Mouse (Mus musculus): ENCODE measurements at regions not wholly inside any gene's neighbourhood (a gene's known extent, or its start where the extent isn't known, plus 50 kb on each side); places are given as distances from the start of the nearest gene placed in this dataset.

GRCm38 (mm10) chr15:25130096-25130495 is 283.5 kb downstream of the Basp1 start:
- Histone ChIP-seq H3K27ac (ENCODE audit: low read depth, low read length) (no peak overlapping the region), H3K27me3 (ENCODE audit: control insufficient read depth, insufficient read depth, low read length) (no peaks in the 10 kb centered on the region), H3K9ac (ENCODE audit: low read length) (no peak overlapping the region), H3K4me2 (ENCODE audit: low read depth, low read length, severe bottlenecking) (no peak overlapping the region), H3K4me1 (replicated peaks; ENCODE audit: control insufficient read depth, insufficient read depth, low read length) (no peaks in the 10 kb centered on the region), H3K9me3 (ENCODE audit: control insufficient read depth, low read length) (no peaks in the 10 kb centered on the region), H3K4me3 (ENCODE audit: low read depth, low read length) (no peak overlapping the region), H3K36me3 (ENCODE audit: control insufficient read depth, insufficient read depth, low read length) (no peaks in the 10 kb centered on the region)
- ATAC-seq (replicated peaks; ENCODE audit: low FRiP score) = no peak
- no peak for DNase-seq (ENCODE audit: low spot score)
- 75% methylated on average over 6 of the region's 6 CpGs for WGBS

GRCm38 (mm10) chr15:25129572-25129971 is 284.0 kb downstream of the Basp1 start:
- no peak for DNase-seq (ENCODE audit: low spot score)
- Histone ChIP-seq H3K4me1 (replicated peaks; ENCODE audit: control insufficient read depth, insufficient read depth, low read length) (no peaks in the 10 kb centered on the region), H3K4me2 (ENCODE audit: low read depth, low read length, severe bottlenecking) (no peak overlapping the region), H3K9ac (ENCODE audit: low read length) (no peak overlapping the region), H3K36me3 (ENCODE audit: control insufficient read depth, insufficient read depth, low read length) (no peaks in the 10 kb centered on the region), H3K4me3 (ENCODE audit: low read depth, low read length) (no peak overlapping the region), H3K9me3 (ENCODE audit: control insufficient read depth, low read length) (no peaks in the 10 kb centered on the region), H3K27me3 (ENCODE audit: control insufficient read depth, insufficient read depth, low read length) (no peaks in the 10 kb centered on the region), H3K27ac (ENCODE audit: low read depth, low read length) (no peak overlapping the region)
- ATAC-seq (replicated peaks; ENCODE audit: low FRiP score) = no peak
- 68% methylated on average over 5 of the region's 5 CpGs for WGBS

GRCm38 (mm10) chr15:25120441-25120840 is 293.1 kb downstream of the Basp1 start:
- no peak overlapping the region for H3K4me3 ChIP-seq (ENCODE audit: low read depth, low read length)
- ATAC-seq (replicated peaks; ENCODE audit: low FRiP score) (no peak), DNase-seq (ENCODE audit: low spot score) (no peak)
- H3K27me3 ChIP-seq (ENCODE audit: control insufficient read depth, insufficient read depth, low read length) = no peaks in the 10 kb centered on the region
- 60% methylated on average over 4 of the region's 4 CpGs for WGBS
- H3K4me1 ChIP-seq (replicated peaks; ENCODE audit: control insufficient read depth, insufficient read depth, low read length) = no peaks in the 10 kb centered on the region
- H3K4me2 ChIP-seq (ENCODE audit: low read depth, low read length, severe bottlenecking) = no peak overlapping the region
- no peak overlapping the region for H3K9ac ChIP-seq (ENCODE audit: low read length)
- H3K9me3 ChIP-seq (ENCODE audit: control insufficient read depth, low read length) = no peaks in the 10 kb centered on the region
- no peaks in the 10 kb centered on the region for H3K36me3 ChIP-seq (ENCODE audit: control insufficient read depth, insufficient read depth, low read length)
- no peak overlapping the region for H3K27ac ChIP-seq (ENCODE audit: low read depth, low read length)

GRCm38 (mm10) chr15:25117980-25118379 is 295.6 kb downstream of the Basp1 start:
- no peak for ATAC-seq (replicated peaks; ENCODE audit: low FRiP score)
- no peak overlapping the region for H3K4me2 ChIP-seq (ENCODE audit: low read depth, low read length, severe bottlenecking)

GRCm38 (mm10) chr15:25102727-25103126 is 310.8 kb downstream of the Basp1 start:
- H3K4me3 ChIP-seq (ENCODE audit: low read depth, low read length) = no peak overlapping the region
- 94% methylated on average over 5 of the region's 5 CpGs for WGBS
- H3K4me1 ChIP-seq (replicated peaks; ENCODE audit: control insufficient read depth, insufficient read depth, low read length) = no peaks in the 10 kb centered on the region
- no peaks in the 10 kb centered on the region for H3K27me3 ChIP-seq (ENCODE audit: control insufficient read depth, insufficient read depth, low read length)
- H3K4me2 ChIP-seq (ENCODE audit: low read depth, low read length, severe bottlenecking) = no peak overlapping the region
- no peaks in the 10 kb centered on the region for H3K36me3 ChIP-seq (ENCODE audit: control insufficient read depth, insufficient read depth, low read length)
- ATAC-seq (replicated peaks; ENCODE audit: low FRiP score) = no peak
- no peak overlapping the region for H3K9ac ChIP-seq (ENCODE audit: low read length)
- DNase-seq (ENCODE audit: low spot score) = no peak
- H3K27ac ChIP-seq (ENCODE audit: low read depth, low read length) = no peak overlapping the region
- H3K9me3 ChIP-seq (ENCODE audit: control insufficient read depth, low read length) = no peaks in the 10 kb centered on the region

More at GRCm38 (mm10) chr15:25117980-25118379, 295.6 kb downstream of the Basp1 start:
- H3K4me3 ChIP-seq (ENCODE audit: low read depth, low read length) = no peak overlapping the region
- H3K36me3 ChIP-seq (ENCODE audit: control insufficient read depth, insufficient read depth, low read length) = no peaks in the 10 kb centered on the region
- H3K27me3 ChIP-seq (ENCODE audit: control insufficient read depth, insufficient read depth, low read length) = no peaks in the 10 kb centered on the region
- no peaks in the 10 kb centered on the region for H3K4me1 ChIP-seq (replicated peaks; ENCODE audit: control insufficient read depth, insufficient read depth, low read length)
- no peak overlapping the region for H3K9ac ChIP-seq (ENCODE audit: low read length)
- WGBS = 50% methylated on average over 3 of the region's 3 CpGs
- H3K27ac ChIP-seq (ENCODE audit: low read depth, low read length) = no peak overlapping the region
- H3K9me3 ChIP-seq (ENCODE audit: control insufficient read depth, low read length) = no peaks in the 10 kb centered on the region
- DNase-seq (ENCODE audit: low spot score) = peak; percentile 57

GRCm38 (mm10) chr15:25093758-25094157 is 319.8 kb downstream of the Basp1 start:
- H3K36me3 ChIP-seq (ENCODE audit: control insufficient read depth, insufficient read depth, low read length) = no peaks in the 10 kb centered on the region
- H3K4me2 ChIP-seq (ENCODE audit: low read depth, low read length, severe bottlenecking) = no peak overlapping the region
- H3K4me1 ChIP-seq (replicated peaks; ENCODE audit: control insufficient read depth, insufficient read depth, low read length) = no peaks in the 10 kb centered on the region
- WGBS = 51% methylated on average over 6 of the region's 6 CpGs
- H3K27ac ChIP-seq (ENCODE audit: low read depth, low read length) = no peak overlapping the region
- ATAC-seq (replicated peaks; ENCODE audit: low FRiP score) (no peak), DNase-seq (ENCODE audit: low spot score) (no peak)
- H3K27me3 ChIP-seq (ENCODE audit: control insufficient read depth, insufficient read depth, low read length) = no peaks in the 10 kb centered on the region
- H3K9ac ChIP-seq (ENCODE audit: low read length) = no peak overlapping the region
- no peak overlapping the region for H3K4me3 ChIP-seq (ENCODE audit: low read depth, low read length)
- H3K9me3 ChIP-seq (ENCODE audit: control insufficient read depth, low read length) = no peaks in the 10 kb centered on the region

GRCm38 (mm10) chr15:25069701-25070100 is 343.9 kb downstream of the Basp1 start:
- Histone ChIP-seq H3K9ac (ENCODE audit: low read length) (no peak overlapping the region), H3K27ac (ENCODE audit: low read depth, low read length) (no peak overlapping the region), H3K36me3 (ENCODE audit: control insufficient read depth, insufficient read depth, low read length) (no peaks in the 10 kb centered on the region), H3K4me2 (ENCODE audit: low read depth, low read length, severe bottlenecking) (no peak overlapping the region), H3K4me3 (ENCODE audit: low read depth, low read length) (no peak overlapping the region), H3K27me3 (ENCODE audit: control insufficient read depth, insufficient read depth, low read length) (no peaks in the 10 kb centered on the region), H3K9me3 (ENCODE audit: control insufficient read depth, low read length) (no peaks in the 10 kb centered on the region), H3K4me1 (replicated peaks; ENCODE audit: control insufficient read depth, insufficient read depth, low read length) (no peaks in the 10 kb centered on the region)
- 92% methylated on average over 1 of the region's 1 CpGs for WGBS
- ATAC-seq (replicated peaks; ENCODE audit: low FRiP score) = no peak
- no peak for DNase-seq (ENCODE audit: low spot score)

GRCm38 (mm10) chr15:25059347-25059746 is 354.2 kb downstream of the Basp1 start:
- Histone ChIP-seq H3K9ac (ENCODE audit: low read length) (no peak overlapping the region), H3K4me1 (replicated peaks; ENCODE audit: control insufficient read depth, insufficient read depth, low read length) (no peaks in the 10 kb centered on the region), H3K9me3 (ENCODE audit: control insufficient read depth, low read length) (no peaks in the 10 kb centered on the region), H3K4me2 (ENCODE audit: low read depth, low read length, severe bottlenecking) (no peak overlapping the region), H3K27ac (ENCODE audit: low read depth, low read length) (no peak overlapping the region), H3K36me3 (ENCODE audit: control insufficient read depth, insufficient read depth, low read length) (no peaks in the 10 kb centered on the region), H3K27me3 (ENCODE audit: control insufficient read depth, insufficient read depth, low read length) (no peaks in the 10 kb centered on the region), H3K4me3 (ENCODE audit: low read depth, low read length) (no peak overlapping the region)
- DNase-seq (ENCODE audit: low spot score) (no peak), ATAC-seq (replicated peaks; ENCODE audit: low FRiP score) (no peak)

- H3K4me3 ChIP-seq (ENCODE audit: low read depth, low read length) = no peak overlapping the region
- H3K27me3 ChIP-seq (ENCODE audit: control insufficient read depth, insufficient read depth, low read length) = no peaks in the 10 kb centered on the region
- H3K4me2 ChIP-seq (ENCODE audit: low read depth, low read length, severe bottlenecking) = no peak overlapping the region
- no peaks in the 10 kb centered on the region for H3K4me1 ChIP-seq (replicated peaks; ENCODE audit: control insufficient read depth, insufficient read depth, low read length)
- ATAC-seq (replicated peaks; ENCODE audit: low FRiP score) = 0 out of 2 replicates have a peak, but pooled peaks have one; percentile 36
- no peak overlapping the region for H3K9ac ChIP-seq (ENCODE audit: low read length)
- DNase-seq (ENCODE audit: low spot score) = peak; percentile 79
- no peak overlapping the region for H3K27ac ChIP-seq (ENCODE audit: low read depth, low read length)
- no peaks in the 10 kb centered on the region for H3K9me3 ChIP-seq (ENCODE audit: control insufficient read depth, low read length)
- WGBS = 53% methylated on average over 1 of the region's 1 CpGs
- H3K36me3 ChIP-seq (ENCODE audit: control insufficient read depth, insufficient read depth, low read length) = no peaks in the 10 kb centered on the region
These were observed 365.7 kb downstream of the Basp1 start for GRCm38 (mm10) chr15:25047875-25048274.

Data from forebrain, embryonic 11.5 days (tissue).